Mouse (Mus musculus) neural tube, embryonic 11.5 days (tissue): ENCODE results near the gene Snrnp70. TPM values are rescaled to one million over a fixed set of nuclear protein-coding genes. Genes with fewer than 3 reads are reported as not detected.
A peak's percentile ranks its signal among the peaks of the same experiment; 100 is the strongest.

Experiments
- ATAC-seq: fragments of 200-750 bp; cut with Nextera tagmentation; 2 replicates; pipeline ENCODE4 v1.8.0; 2017; ENCODE audit warnings: moderate number of reproducible peaks, mild to moderate bottlenecking, moderate TSS enrichment, moderate library complexity; ENCODE audit not compliant: insufficient read depth, low FRiP score, low TSS enrichment
- DNase-seq: peaks from one replicate; pipeline ENCODE4 v3.0.0-alpha.2; 2015; ENCODE audit warnings: low spot score
- H3K27ac ChIP-seq: fragments of 300-500 bp; sonication (generic); 2 replicates; pipeline ENCODE4 v1.5.1; 2014; ENCODE audit warnings: low read depth, mild to moderate bottlenecking, low read length
- H3K27me3 ChIP-seq: fragments of 300-500 bp; sonication (generic); 2 replicates; pipeline ENCODE4 v1.6.1; 2014; ENCODE audit warnings: mild to moderate bottlenecking, low read length, mixed read lengths; ENCODE audit not compliant: control insufficient read depth, insufficient read depth
- H3K36me3 ChIP-seq: fragments of 300-500 bp; sonication (generic); 2 replicates; pipeline ENCODE4 v1.6.1; 2014; ENCODE audit warnings: mild to moderate bottlenecking, low read length, moderate library complexity, mixed read lengths; ENCODE audit not compliant: control insufficient read depth, insufficient read depth
- H3K4me1 ChIP-seq: fragments of 300-500 bp; sonication (generic); 2 replicates; pipeline ENCODE4 v1.6.1; 2014; ENCODE audit warnings: low read length, mixed read lengths; ENCODE audit not compliant: control insufficient read depth, insufficient read depth
- H3K4me2 ChIP-seq: fragments of 300-500 bp; sonication (generic); 2 replicates; pipeline ENCODE4 v1.6.1; 2014; ENCODE audit warnings: low read depth, mild to moderate bottlenecking, moderate library complexity
- H3K4me3 ChIP-seq: fragments of 300-500 bp; sonication (generic); 2 replicates; pipeline ENCODE4 v1.5.1; 2014; ENCODE audit warnings: low read depth, low read length
- H3K9ac ChIP-seq: fragments of 300-500 bp; sonication (generic); 2 replicates; pipeline ENCODE4 v1.6.1; 2014; ENCODE audit warnings: mild to moderate bottlenecking, low read length
- H3K9me3 ChIP-seq: fragments of 300-500 bp; sonication (generic); 2 replicates; pipeline ENCODE4 v1.6.1; 2016; ENCODE audit warnings: low read length; ENCODE audit not compliant: control insufficient read depth
- WGBS: fragments of 180-500 bp; shearing (Covaris S2); extraction: QIAGEN DNeasy Blood & Tissue Kit; methylation state at CpG from one replicate; pipeline ENCODE4 v1.1.7; 2014; 5-methylcytosine and 5-hydroxymethylcytosine counted together
- polyA plus RNA-seq: library from polyadenylated mRNA; unstranded; fragments of >200 nt; fragmentation: Nextera tagmentation; extraction: Ambion mirVana; gene quantifications from 2 replicates; pipeline ENCODE4 v1.2.1, GENCODE M21; 2014

Gene Snrnp70
- polyA plus RNA-seq, 1 experiment from 2014 or later, result 66.4 TPM

DNA sequence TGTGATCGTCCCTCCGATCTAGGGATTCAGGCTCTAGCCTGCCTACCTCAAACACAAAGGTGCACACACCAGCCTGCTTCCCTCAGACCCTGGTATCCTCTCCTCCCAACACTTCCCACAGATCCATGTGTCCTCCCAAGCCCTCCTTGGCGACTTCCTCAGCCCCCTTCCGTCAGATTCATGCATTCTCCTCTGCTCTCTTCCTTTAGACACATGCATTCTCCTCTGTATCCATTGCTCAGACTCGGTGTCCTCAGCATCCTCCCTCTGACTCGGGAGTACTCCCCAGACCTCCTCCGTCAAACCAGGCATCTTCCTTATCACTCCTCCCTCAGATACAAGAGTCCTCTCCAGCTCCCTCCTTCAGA, 38.3 kb upstream of the Snrnp70 start:
- peak; percentile 24; the same call in 1 of the 2 replicates for ATAC-seq
- Histone ChIP-seq H3K36me3 (peaks cover 10% of the 10 kb centered on the region), H3K4me1 (peaks cover 18% of the 10 kb centered on the region; the same call in 1 of the 2 replicates), H3K27me3 (no peaks in the 10 kb centered on the region), H3K4me2 (peak overlapping the region; percentile 92), H3K9ac (peak overlapping the region; percentile 68), H3K4me3 (peak overlapping the region; percentile 75), H3K27ac (no peak overlapping the region), H3K9me3 (no peaks in the 10 kb centered on the region)
- DNase-seq, result no peak
- WGBS, result under 1% methylated on average over 7 of the region's 7 CpGs

GRCm38 (mm10) chr7:45426556-45426955, 31.0 kb upstream of the Snrnp70 start:
- 91% methylated on average over 8 of the region's 8 CpGs for WGBS
- Histone ChIP-seq H3K9me3 (no peaks in the 10 kb centered on the region), H3K4me3 (no peak overlapping the region), H3K27ac (no peak overlapping the region), H3K4me1 (no peaks in the 10 kb centered on the region), H3K9ac (no peak overlapping the region), H3K4me2 (no peak overlapping the region), H3K27me3 (no peaks in the 10 kb centered on the region), H3K36me3 (peaks cover 31% of the 10 kb centered on the region)
- no peak for DNase-seq
- no peak for ATAC-seq

DNA sequence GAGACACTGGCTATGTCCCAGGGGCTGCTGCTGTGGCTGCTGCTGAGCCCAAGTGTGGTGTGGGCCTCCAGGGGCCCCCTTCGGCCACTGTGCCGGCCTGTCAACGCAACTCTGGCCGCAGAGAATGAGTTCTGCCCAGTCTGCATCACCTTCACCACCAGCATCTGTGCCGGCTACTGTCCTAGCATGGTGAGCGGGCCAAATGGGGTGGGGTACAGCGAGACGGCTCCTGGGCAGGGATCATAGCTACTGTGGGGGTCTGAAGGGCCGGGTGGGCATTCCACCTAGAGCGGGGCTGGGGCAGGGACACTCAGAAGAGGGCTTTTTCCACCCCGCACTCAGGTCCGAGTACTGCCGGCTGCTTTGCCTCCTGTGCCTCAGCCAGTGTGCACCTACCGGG, 25.7 kb upstream of the Snrnp70 start:
- WGBS, result 91% methylated on average over 14 of the region's 14 CpGs
- no peak for DNase-seq

GRCm38 (mm10) chr7:45420615-45420919, 25.0 kb upstream of the Snrnp70 start, which contains the start of gene Lhb:
Gene Lhb (plus strand): TSS chr7:45420820.
- H3K27me3 ChIP-seq, result peaks cover 52% of the 10 kb centered on the region
- H3K9me3 ChIP-seq, result no peaks in the 10 kb centered on the region
- H3K27ac ChIP-seq, result no peak within 1 kb of the TSS
- H3K4me1 ChIP-seq, result no peaks in the 10 kb centered on the region
- 60% methylated on average over 6 of the region's 6 CpGs for WGBS
- DNase-seq (no peak), ATAC-seq (no peak)
- H3K4me2 ChIP-seq, result no peak within 1 kb of the TSS
- H3K36me3 ChIP-seq, result peaks cover 22% of the 10 kb centered on the region
- H3K4me3 ChIP-seq, result no peak within 1 kb of the TSS
- H3K9ac ChIP-seq, result no peak within 1 kb of the TSS

More for the DNA sequence above, 25.7 kb upstream of the Snrnp70 start:
- no peaks in the 10 kb centered on the region for H3K4me1 ChIP-seq
- no peaks in the 10 kb centered on the region for H3K9me3 ChIP-seq
- peaks cover 46% of the 10 kb centered on the region for H3K27me3 ChIP-seq
- peaks cover 22% of the 10 kb centered on the region for H3K36me3 ChIP-seq
- ATAC-seq, result no peak
- no peak overlapping the region for H3K4me3 ChIP-seq
- no peak overlapping the region for H3K9ac ChIP-seq
- no peak overlapping the region for H3K4me2 ChIP-seq
- no peak overlapping the region for H3K27ac ChIP-seq

DNA sequence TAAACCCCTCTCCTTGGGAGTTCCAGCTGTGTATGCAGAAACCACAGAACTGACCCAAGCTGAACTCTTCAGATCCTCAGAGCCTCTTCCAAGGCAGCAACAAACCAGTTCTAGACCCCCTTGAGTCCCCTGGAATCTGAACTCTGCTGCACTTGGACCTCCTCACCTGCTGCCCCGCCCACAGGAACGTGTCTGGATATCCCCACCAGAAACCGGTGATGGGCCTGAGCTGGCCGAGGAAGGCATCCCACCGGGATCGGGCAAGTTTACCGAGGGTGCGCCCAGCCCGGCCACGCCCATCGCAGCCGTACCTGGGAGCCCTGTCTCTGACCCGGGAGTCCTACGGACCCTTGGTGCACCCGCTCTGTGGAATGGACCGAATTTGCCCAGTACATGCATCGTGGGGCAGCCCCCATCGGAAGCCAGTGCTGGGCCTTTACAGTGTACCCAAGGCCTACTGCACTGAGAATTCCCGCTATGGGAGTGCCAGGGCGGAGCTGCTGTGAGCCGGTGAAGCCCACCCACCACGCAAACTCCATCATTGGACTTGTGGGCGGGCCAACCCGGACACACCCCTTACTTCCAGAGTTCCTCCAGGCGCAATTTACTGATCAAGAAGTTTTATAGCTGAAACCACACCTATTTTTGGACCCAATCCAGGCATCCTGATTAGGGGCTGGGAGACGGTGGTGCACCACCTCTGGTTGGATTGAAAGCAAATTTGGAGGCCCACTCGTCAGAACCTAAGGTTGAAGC, 24.5 kb upstream of the Snrnp70 start:
- no peak overlapping the region for H3K4me2 ChIP-seq
- H3K36me3 ChIP-seq, result peaks cover 22% of the 10 kb centered on the region

GRCm38 (mm10) chr7:45417962-45418492, 22.5 kb upstream of the Snrnp70 start:
- Histone ChIP-seq H3K27ac (no peak overlapping the region), H3K4me1 (no peaks in the 10 kb centered on the region), H3K4me2 (no peak overlapping the region), H3K27me3 (peaks cover 78% of the 10 kb centered on the region), H3K36me3 (peaks cover 6% of the 10 kb centered on the region), H3K9me3 (no peaks in the 10 kb centered on the region), H3K9ac (no peak overlapping the region), H3K4me3 (no peak overlapping the region)
- ATAC-seq (no peak), DNase-seq (no peak)
- WGBS, result 12% methylated on average over 13 of the region's 13 CpGs

More for the DNA sequence above, 24.5 kb upstream of the Snrnp70 start:
- H3K9me3 ChIP-seq, result no peaks in the 10 kb centered on the region
- H3K9ac ChIP-seq, result no peak overlapping the region
- no peak for DNase-seq
- no peak for ATAC-seq
- H3K27ac ChIP-seq, result no peak overlapping the region
- H3K27me3 ChIP-seq, result peaks cover 57% of the 10 kb centered on the region
- no peaks in the 10 kb centered on the region for H3K4me1 ChIP-seq
- WGBS, result 10% methylated on average over 27 of the region's 27 CpGs
- H3K4me3 ChIP-seq, result no peak overlapping the region

DNA sequence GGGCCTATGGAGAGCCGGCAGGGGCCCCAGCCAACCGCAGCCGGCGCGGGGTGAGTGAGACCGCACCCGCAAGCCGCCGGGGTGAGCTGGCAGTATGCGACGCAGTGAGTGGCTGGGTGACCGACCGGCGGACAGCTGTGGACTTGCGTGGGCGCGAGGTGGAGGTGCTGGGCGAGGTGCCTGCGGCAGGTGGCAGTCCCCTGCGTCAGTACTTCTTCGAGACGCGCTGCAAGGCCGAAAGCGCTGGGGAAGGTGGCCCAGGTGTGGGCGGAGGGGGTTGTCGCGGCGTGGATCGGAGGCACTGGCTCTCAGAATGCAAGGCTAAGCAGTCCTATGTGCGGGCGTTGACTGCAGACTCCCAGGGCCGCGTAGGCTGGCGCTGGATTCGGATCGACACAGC, 20.1 kb upstream of the Snrnp70 start:
- Histone ChIP-seq H3K27ac (no peak overlapping the region), H3K27me3 (peaks cover 94% of the 10 kb centered on the region), H3K36me3 (no peaks in the 10 kb centered on the region), H3K9me3 (no peaks in the 10 kb centered on the region), H3K4me3 (no peak overlapping the region), H3K4me2 (no peak overlapping the region), H3K4me1 (no peaks in the 10 kb centered on the region), H3K9ac (no peak overlapping the region)
- ATAC-seq (no peak), DNase-seq (no peak)
- WGBS, result 11% methylated on average over 37 of the region's 37 CpGs

- H3K27ac ChIP-seq, result no peak overlapping the region
- H3K36me3 ChIP-seq, result no peaks in the 10 kb centered on the region
- ATAC-seq (no peak), DNase-seq (no peak)
- no peaks in the 10 kb centered on the region for H3K4me1 ChIP-seq
- no peak overlapping the region; the same call in 1 of the 2 replicates for H3K4me3 ChIP-seq
- no peak overlapping the region for H3K9ac ChIP-seq
- 43% methylated on average over 12 of the region's 12 CpGs for WGBS
- peaks cover 97% of the 10 kb centered on the region for H3K27me3 ChIP-seq
- no peaks in the 10 kb centered on the region for H3K9me3 ChIP-seq
- H3K4me2 ChIP-seq, result no peak overlapping the region
Measured at GRCm38 (mm10) chr7:45414740-45415224, 19.2 kb upstream of the Snrnp70 start.
